Mouse (Mus musculus): ENCODE results near the gene Gja10.

GRCm38 (mm10) chr4:32584181-32584580, 18.4 kb downstream of the Gja10 start:
- TF ChIP-seq CTCF (IDR thresholded peaks at IDR 0.05; ENCODE audit: extremely low read depth, insufficient read length, insufficient replicate concordance, low read depth, low read length), result no peak
- no peak for TF ChIP-seq POLR2A (IDR thresholded peaks at IDR 0.05; ENCODE audit: low read depth, low read length)

Measured in small intestine, adult 2 months (tissue).